In the genomic region with DNA sequence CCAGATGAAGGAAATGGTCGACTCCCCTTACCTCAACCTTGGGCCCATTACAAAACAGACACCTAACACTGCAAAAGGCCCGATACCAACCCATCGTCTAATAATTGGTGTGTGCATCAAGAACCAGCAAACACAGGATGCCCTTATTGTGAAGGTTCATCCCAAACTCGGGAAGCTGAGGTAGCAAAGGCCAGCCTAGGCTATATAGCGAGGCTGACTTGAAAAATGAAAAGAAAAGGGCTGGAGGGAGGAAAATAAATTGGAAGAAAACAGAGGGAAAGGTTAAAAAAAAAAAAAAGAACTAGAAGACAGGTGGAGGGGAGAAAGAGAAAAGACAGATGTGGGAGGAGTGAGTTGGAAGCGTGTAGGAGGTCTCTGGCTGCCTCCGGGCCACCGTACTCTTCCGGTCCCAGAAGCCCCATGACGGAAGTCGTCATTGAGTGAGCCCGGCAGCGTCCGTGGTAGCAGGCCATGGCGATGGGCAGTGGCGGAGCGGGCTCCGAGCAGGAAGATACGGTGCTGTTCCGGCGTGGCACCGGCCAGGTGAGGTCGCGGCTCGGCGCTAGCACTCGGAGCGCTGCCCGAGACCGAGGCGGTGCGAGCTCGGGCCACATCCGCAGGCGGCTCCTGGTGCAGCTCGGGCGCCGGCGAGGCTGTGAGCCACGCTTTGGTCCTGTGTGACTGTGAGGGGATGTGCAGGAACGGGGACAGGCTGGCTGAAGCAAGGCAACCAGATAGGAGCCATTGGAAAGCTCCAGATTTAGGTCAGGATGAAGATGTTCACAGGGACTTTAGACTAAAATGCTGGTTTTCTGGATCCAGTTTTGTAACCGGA, we compare ENCODE assay signal across 8 mouse cellular contexts. TPM values are rescaled to one million over a fixed set of nuclear protein-coding genes. Genes with fewer than 3 reads are reported as not detected.
DNase-seq lines count a peak whose midpoint lies in the region; ATAC-seq and TF ChIP-seq lines count a peak whose summit lies in the region.

Smn1 (plus strand) TSS at position 430 of the 835 bp plus-strand sequence.

- H3K9me3 ChIP-seq in MEL (replicated peaks; ENCODE audit: insufficient read depth, low read length): no peaks in the 10 kb centered on the region
- H3K9me3 ChIP-seq in forebrain, postnatal 0 days (ENCODE audit: low read length): no peaks in the 10 kb centered on the region
- H3K9me3 ChIP-seq in lung, embryonic 15.5 days: no peaks in the 10 kb centered on the region

- WGBS in cerebellum, adult 2 months: 4% methylated on average over 42 of the region's 42 CpGs
- WGBS in forebrain, postnatal 0 days: 4% methylated on average over 42 of the region's 42 CpGs
- whole genome bisulfite sequencing in lung, embryonic 15.5 days: 4% methylated on average over 42 of the region's 42 CpGs

- no peak for TF ChIP-seq EP300 in MEL (IDR thresholded peaks at IDR 0.05; ENCODE audit: low read depth in 1 of 2, low read length in 2 of 2)

- H3K27ac ChIP-seq in MEL (ENCODE audit: control insufficient read depth, low read depth, low read length): peak within 1 kb of the TSS; percentile 27; the same call in 1 of the 2 replicates
- H3K27ac ChIP-seq in cerebellum, adult 2 months (ENCODE audit: insufficient read depth, low read length): peak within 1 kb of the TSS; percentile 42; the same call in 1 of the 2 replicates
- peak within 1 kb of the TSS; percentile 69 for H3K27ac ChIP-seq in forebrain, postnatal 0 days (ENCODE audit: low read depth, low read length)
- H3K27ac ChIP-seq in lung, embryonic 15.5 days: 0 out of 2 replicates have a peak within 1 kb of the TSS, but pooled peaks have one; percentile 50

- no peak for TF ChIP-seq CTCF in MEL (IDR thresholded peaks at IDR 0.05 in 2 of 3, conservative IDR thresholded peaks at IDR 0.05 in 1 of 3; ENCODE audit: control insufficient read depth in 1 of 3, insufficient read depth in 1 of 3, low read depth in 2 of 3, low read length in 3 of 3, poor library complexity in 1 of 3, severe bottlenecking in 1 of 3)
- no peak for TF ChIP-seq CTCF in cerebellum, adult 2 months (IDR thresholded peaks at IDR 0.05; ENCODE audit: borderline replicate concordance, insufficient read depth, low read depth, low read length)
- no peak for TF ChIP-seq CTCF in forebrain, postnatal 0 days (IDR thresholded peaks at IDR 0.05; ENCODE audit: low read depth)

- peak within 1 kb of the TSS; percentile 92 to 98 for H3K4me3 ChIP-seq in MEL (ENCODE audit: control insufficient read depth in 1 of 2, insufficient read depth in 1 of 2, low read depth in 2 of 2, low read length in 2 of 2)
- peak within 1 kb of the TSS; percentile 77 for H3K4me3 ChIP-seq in cerebellum, adult 2 months (replicated peaks; ENCODE audit: insufficient read depth, low read depth, low read length)
- H3K4me3 ChIP-seq in forebrain, postnatal 0 days (ENCODE audit: low read depth, low read length): peak within 1 kb of the TSS; percentile 93
- H3K4me3 ChIP-seq in lung, embryonic 15.5 days: peak within 1 kb of the TSS; percentile 100

- H3K9ac ChIP-seq in MEL (ENCODE audit: control insufficient read depth, low read depth, low read length, poor library complexity, severe bottlenecking): peak within 1 kb of the TSS; percentile 95
- H3K9ac ChIP-seq in forebrain, postnatal 0 days: peak within 1 kb of the TSS; percentile 85
- H3K9ac ChIP-seq in lung, embryonic 15.5 days: peak within 1 kb of the TSS; percentile 91

- no peaks in the 10 kb centered on the region for H3K27me3 ChIP-seq in MEL (ENCODE audit: control insufficient read depth in 1 of 2, insufficient read depth in 2 of 2, low read length in 2 of 2)
- H3K27me3 ChIP-seq in cerebellum, adult 2 months (ENCODE audit: control insufficient read depth, insufficient read depth, low read length): no peaks in the 10 kb centered on the region
- H3K27me3 ChIP-seq in forebrain, postnatal 0 days (ENCODE audit: insufficient read depth, low read length): no peaks in the 10 kb centered on the region
- H3K27me3 ChIP-seq in lung, embryonic 15.5 days: no peaks in the 10 kb centered on the region

- TF ChIP-seq POLR2A in MEL (IDR thresholded peaks at IDR 0.05; ENCODE audit: control insufficient read depth in 1 of 2, insufficient read depth in 1 of 2, low read depth in 1 of 2, low read length in 2 of 2, poor library complexity in 1 of 2): peak; percentile 77 to 92
- TF ChIP-seq POLR2A in cerebellum, adult 2 months (IDR thresholded peaks at IDR 0.05; ENCODE audit: borderline replicate concordance, insufficient read depth, low read length): peak; percentile 90

- DNase-seq in MEL (ENCODE audit: low read depth, low spot score): peak; percentile 95
- DNase-seq in cerebellum, adult 2 months: peak; percentile 96 to 97
- peak; percentile 94 for DNase-seq in forebrain, postnatal 0 days
- DNase-seq in heart, postnatal 4 days: peak; percentile 91
- DNase-seq in layer of hippocampus, adult 8-10 months (ENCODE audit: low spot score in 2 of 2): peak; percentile 89 to 94
- peak; percentile 88 for DNase-seq in ovary, adult 18-20 months (ENCODE audit: low spot score)
- DNase-seq in thymus, postnatal 0 days (ENCODE audit: low spot score): peak; percentile 89

- H3K36me3 ChIP-seq in MEL (ENCODE audit: control insufficient read depth in 1 of 2, insufficient read depth in 2 of 2, low read length in 2 of 2): peaks cover 0 to 11% of the 10 kb centered on the region in 2 experiments
- peaks cover 26% of the 10 kb centered on the region for H3K36me3 ChIP-seq in forebrain, postnatal 0 days (ENCODE audit: insufficient read depth)
- peaks cover 26% of the 10 kb centered on the region for H3K36me3 ChIP-seq in lung, embryonic 15.5 days

- no peak for TF ChIP-seq RAD21 in MEL (IDR thresholded peaks at IDR 0.05; ENCODE audit: low read depth, low read length)

- peak; percentile 99 for ATAC-seq in forebrain, postnatal 0 days
- peak; percentile 97 for ATAC-seq in lung, embryonic 15.5 days (ENCODE audit: borderline replicate concordance, extremely low read depth, low FRiP score, low TSS enrichment)

- H3K79me2 ChIP-seq in MEL (ENCODE audit: control insufficient read depth, insufficient read depth, low read length, poor library complexity): peaks cover 18% of the 10 kb centered on the region

- peaks cover 0 to 7% of the 10 kb centered on the region in 2 experiments; a peak in 3 of 4 replicates for H3K4me1 ChIP-seq in MEL (ENCODE audit: control insufficient read depth in 1 of 2, insufficient read depth in 2 of 2, low read length in 2 of 2)
- peaks cover 3% of the 10 kb centered on the region; the same call in 1 of the 2 replicates for H3K4me1 ChIP-seq in cerebellum, adult 2 months (ENCODE audit: control insufficient read depth, insufficient read depth, low read length)
- peaks cover 7% of the 10 kb centered on the region; the same call in 1 of the 2 replicates for H3K4me1 ChIP-seq in forebrain, postnatal 0 days (ENCODE audit: insufficient read depth)
- H3K4me1 ChIP-seq in lung, embryonic 15.5 days: peaks cover 7% of the 10 kb centered on the region; the same call in 1 of the 2 replicates

- H3K4me2 ChIP-seq in forebrain, postnatal 0 days (ENCODE audit: low read depth): peak within 1 kb of the TSS; percentile 90
- H3K4me2 ChIP-seq in lung, embryonic 15.5 days: peak within 1 kb of the TSS; percentile 73

TF ChIP-seq in MEL, 35 proteins besides CTCF, POLR2A, EP300 and RAD21 (continues in another document):
- TF ChIP-seq MXI1 (IDR thresholded peaks at IDR 0.05; ENCODE audit: low read depth, low read length) (peak; percentile 93), MAX (IDR thresholded peaks at IDR 0.05; ENCODE audit: low read length) (peak; percentile 80), BHLHE40 (IDR thresholded peaks at IDR 0.05; ENCODE audit: borderline replicate concordance, low read depth, low read length) (no peak), ZKSCAN1 (IDR thresholded peaks at IDR 0.05; ENCODE audit: low read depth, low read length) (no peak), CHD2 (IDR thresholded peaks at IDR 0.05; ENCODE audit: low read length) (no peak), MAFK (IDR thresholded peaks at IDR 0.05; ENCODE audit: borderline replicate concordance, low read depth, low read length) (no peak), HCFC1 (IDR thresholded peaks at IDR 0.05; ENCODE audit: low read depth, low read length) (peak; percentile 96), GATA1 (IDR thresholded peaks at IDR 0.05; ENCODE audit: low read depth, low read length) (no peak), MYC (IDR thresholded peaks at IDR 0.05; ENCODE audit: low read depth, low read length) (peak; percentile 92), CHD1 (IDR thresholded peaks at IDR 0.05; ENCODE audit: low read depth, low read length) (no peak), UBTF (IDR thresholded peaks at IDR 0.05; ENCODE audit: borderline replicate concordance, insufficient read depth, low read depth, low read length) (no peak), TCF12 (IDR thresholded peaks at IDR 0.05; ENCODE audit: low read depth, low read length) (peak; percentile 59), USF1 (IDR thresholded peaks at IDR 0.05; ENCODE audit: low read depth, low read length) (no peak), SIN3A (IDR thresholded peaks at IDR 0.05; ENCODE audit: low read length) (peak; percentile 98), MEF2A (IDR thresholded peaks at IDR 0.05; ENCODE audit: extremely low read depth, insufficient replicate concordance, low read depth, low read length, poor library complexity, severe bottlenecking) (no peak), ZNF384 (IDR thresholded peaks at IDR 0.05; ENCODE audit: low read depth, low read length) (peak; percentile 66), JUND (IDR thresholded peaks at IDR 0.05; ENCODE audit: low read depth, low read length) (0 out of 2 replicates have a peak, but pooled peaks have one; percentile 18), USF2 (IDR thresholded peaks at IDR 0.05; ENCODE audit: borderline replicate concordance in 1 of 2, insufficient read depth in 1 of 2, low read depth in 1 of 2, low read length in 2 of 2) (no peak), KAT2A (conservative IDR thresholded peaks at IDR 0.05; ENCODE audit: low read depth, low read length) (peak; percentile 94), RCOR1 (IDR thresholded peaks at IDR 0.05; ENCODE audit: low read depth, low read length) (no peak), NELFE (IDR thresholded peaks at IDR 0.05; ENCODE audit: low read depth, low read length) (peak; percentile 89)

RNA-seq across cellular contexts. Expression of gene Smn1, which starts in this region (rescaled TPM):
- total RNA-seq in MEL (2012; rRNA removed): 47.5 and 49.0 TPM in 2 replicates
- 100 to 1,000 TPM in 1 of 2 experiments, not detected in 1; 124 TPM for polyA plus RNA-seq in MEL (2012; ENCODE audit: insufficient read depth in 1 of 2, insufficient read length in 2 of 2, low read depth in 1 of 2, low replicate concordance in 2 of 2, missing spikeins in 1 of 2)
- polyA plus RNA-seq in cerebellum, adult 2 months (2012; rRNA removed): 35.8 and 40.7 TPM in 2 replicates
- 31.4 and 38.9 TPM in 2 replicates for total RNA-seq in forebrain, postnatal 0 days (2014; rRNA removed)
- polyA plus RNA-seq in forebrain, postnatal 0 days (2015; fragmentation: Nextera tagmentation; extraction: Ambion mirVana): 51.8 and 57.1 TPM in 2 replicates
- 10 to 100 TPM; 33.0 TPM for total RNA-seq in heart, postnatal 4 days (2021)
- total RNA-seq in layer of hippocampus, adult 8-10 months (2022): 10 to 100 TPM; 36.1 to 57.4 (median 38.8) TPM
- 42.1 and 43.7 TPM in 2 replicates for polyA plus RNA-seq in lung, embryonic 15.5 days (2015; fragmentation: Nextera tagmentation; extraction: Ambion mirVana)
- 44.8 and 54.4 TPM in 2 replicates for polyA plus RNA-seq in thymus, postnatal 0 days (2015; fragmentation: Nextera tagmentation; extraction: Ambion mirVana)

Comparison
In these comparisons a context has a peak if more than half of its experiments do, and no peak if none do; other contexts are left out.
1. Peak in every context shown above with its lines: DNase-seq, ATAC-seq, H3K4me3 ChIP-seq and H3K27ac ChIP-seq.